In genomic region chr16:46825147-46825546, GRCm38 (mm10) we compare ENCODE assay signal across 14 mouse cellular contexts.
"Had no signal": no experiment of that assay in that cellular context is flagged by ENCODE, and none has a peak within 500 bp of the region (broad histone marks: within the 10 kb centered on the region; RNA-seq: fewer than 3 reads in every experiment).

No protein-coding gene starts in this region.

- H3K4me1 ChIP-seq: kidney, embryonic 15.5 days; limb, embryonic 12.5 days; limb, embryonic 15.5 days; liver, embryonic 15.5 days had no signal

- H3K4me2 ChIP-seq: kidney, embryonic 15.5 days; limb, embryonic 12.5 days; limb, embryonic 15.5 days; liver, embryonic 15.5 days; lung, embryonic 14.5 days; midbrain, embryonic 11.5 days had no signal

- H3K4me3 ChIP-seq: kidney, embryonic 15.5 days; limb, embryonic 12.5 days; limb, embryonic 15.5 days; liver, embryonic 15.5 days had no signal

- H3K36me3 ChIP-seq: kidney, embryonic 15.5 days; limb, embryonic 12.5 days; limb, embryonic 15.5 days; liver, embryonic 15.5 days had no signal

- DNase-seq: kidney, adult 2 months; kidney, postnatal 4 days; left cerebral cortex, postnatal 4 days; lung, embryonic 14.5 days; lung, postnatal 4 days; midbrain, embryonic 14.5 days; thymus, adult 18-20 months; thymus, postnatal 36 days had no signal

- H3K27ac ChIP-seq: kidney, embryonic 15.5 days; limb, embryonic 12.5 days; limb, embryonic 15.5 days; liver, embryonic 15.5 days had no signal

- ATAC-seq: lung, postnatal 0 days had no signal

- H3K9ac ChIP-seq: kidney, embryonic 15.5 days; limb, embryonic 12.5 days; limb, embryonic 15.5 days; liver, embryonic 15.5 days; lung, embryonic 14.5 days had no signal

- H3K9me3 ChIP-seq: kidney, embryonic 15.5 days; limb, embryonic 12.5 days; limb, embryonic 15.5 days; liver, embryonic 15.5 days had no signal

- H3K27me3 ChIP-seq: kidney, embryonic 15.5 days; limb, embryonic 12.5 days; limb, embryonic 15.5 days; liver, embryonic 15.5 days had no signal
